Mouse (Mus musculus) left cerebral cortex, adult 2 months (tissue): ENCODE measurements around the gene Grk6. TPM values are rescaled to one million over a fixed set of nuclear protein-coding genes. Genes with fewer than 3 reads are reported as not detected.
A peak's percentile ranks its signal among the peaks of the same experiment; 100 is the strongest.
"Not testable (repeated sequence)": the region's sequence is repeated elsewhere in the genome, so short reads cannot be mapped to it uniquely, and the experiment has no call there.

Experiments used
- DNase-seq, 2 experiments: peaks; one replicate each; pipeline ENCODE4 v3.0.0; 2021 to 2022; ENCODE audit warnings: low spot score in 2 of 2, mixed read lengths in 1 of 2; ENCODE audit errors: extremely low spot score in 1 of 2
- H3K27ac ChIP-seq: fragments of 200-600 bp; 2 replicates; pipeline ENCODE4 v1.8.1; 2022
- H3K4me3 ChIP-seq: fragments of 200-600 bp; 2 replicates; pipeline ENCODE4 v1.8.1; 2022
- CTCF ChIP-seq: fragments of 200-600 bp; IDR thresholded peaks from 2 replicates; pipeline ENCODE4 v1.8.1; 2022; ENCODE audit warnings: antibody characterized with exemption, mild to moderate bottlenecking, moderate library complexity
- intact Hi-C: fragments of 180-260 bp; cut with DNase I; formaldehyde crosslinking; loops from one replicate; pipeline ENCODE4 v1.15.1; 2025
- total RNA-seq, 2 experiments: library from RNA; stranded (reverse); gene quantifications; 2 replicates each; pipeline ENCODE4 v1.2.3; 2021

Grk6 gene
- total RNA-seq, 2 experiments from 2014 or later: 61.2 to 66.2 TPM

GRCm38 (mm10) chr13:55429226-55429888, 15.5 kb upstream of the Grk6 start:
- no peak for TF ChIP-seq CTCF
- H3K4me3 ChIP-seq: no peak overlapping the region
- DNase-seq: no peak
- no peak overlapping the region for H3K27ac ChIP-seq
- intact Hi-C loops: no loop called here

GRCm38 (mm10) chr13:55430566-55430965, 14.3 kb upstream of the Grk6 start:
- intact Hi-C loops: no loop called here

DNA sequence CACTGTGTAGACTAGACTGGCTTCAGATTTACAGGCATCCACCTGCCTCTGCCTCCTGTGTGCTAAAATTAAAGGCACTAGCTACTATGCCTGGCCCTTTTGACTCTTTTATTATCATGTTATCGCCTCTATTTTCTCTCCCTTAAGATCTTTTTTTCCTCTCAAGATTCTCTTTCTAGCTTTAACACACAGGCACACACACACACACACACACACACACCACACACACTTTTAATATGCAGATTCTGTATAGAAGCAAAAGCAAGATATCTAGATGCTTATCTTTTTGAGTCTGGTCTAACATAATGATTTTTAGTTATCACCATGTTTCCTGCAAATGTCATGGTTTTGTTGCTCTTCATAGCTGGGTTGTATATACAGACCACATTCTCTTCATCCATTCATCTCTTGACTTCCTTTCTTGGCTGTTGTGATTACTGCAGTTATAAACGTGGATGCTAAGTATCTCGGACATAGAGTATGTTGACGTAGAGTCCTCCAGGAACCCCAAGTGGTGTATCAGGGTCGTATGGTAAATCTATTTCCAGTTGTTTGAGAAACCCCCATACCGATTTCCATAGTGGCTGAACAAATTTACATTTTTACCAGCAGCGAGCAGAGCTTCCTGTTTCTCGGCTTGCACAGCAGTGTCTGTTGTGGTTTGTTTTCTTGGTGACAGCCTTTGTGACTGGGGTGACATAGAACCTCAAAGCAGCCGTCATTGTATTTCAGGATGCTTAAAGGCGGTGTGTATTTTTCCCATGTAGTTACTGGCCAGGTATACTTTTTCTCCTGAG, 12.8 kb upstream of the Grk6 start:
- no peak overlapping the region for H3K4me3 ChIP-seq
- TF ChIP-seq CTCF: no peak
- DNase-seq: no peak
- no peak overlapping the region for H3K27ac ChIP-seq
- intact Hi-C loops: no loop called here

More at GRCm38 (mm10) chr13:55430566-55430965, 14.3 kb upstream of the Grk6 start:
- no peak for TF ChIP-seq CTCF
- no peak for DNase-seq
- H3K27ac ChIP-seq: no peak overlapping the region
- H3K4me3 ChIP-seq: no peak overlapping the region

- H3K27ac ChIP-seq, intact Hi-C loops: not testable (repeated sequence)
Observed at GRCm38 (mm10) chr13:55437111-55437629, 7.7 kb upstream of the Grk6 start.

GRCm38 (mm10) chr13:55443799-55444285, 1.0 kb upstream of the Grk6 start:
- DNase-seq: no peak
- TF ChIP-seq CTCF: no peak
- intact Hi-C loops: loop anchor here (2.0 kb wide), 1 partner anchor 21 kb away; the partner anchor contains the start of gene Prr7
- H3K27ac ChIP-seq: peak overlapping the region; percentile 96
- peak overlapping the region; percentile 57 for H3K4me3 ChIP-seq

More at GRCm38 (mm10) chr13:55437111-55437629, 7.7 kb upstream of the Grk6 start:
- DNase-seq, H3K4me3 ChIP-seq: not testable (repeated sequence)

GRCm38 (mm10) chr13:55444286-55444936, 461 bp upstream of the Grk6 start:
- Histone ChIP-seq H3K4me3 (peak overlapping the region; percentile 57), H3K27ac (peak overlapping the region; percentile 96)
- intact Hi-C loops: loop anchor here (2.0 kb wide), 1 partner anchor 20 kb away; the partner anchor contains the start of gene Prr7
- DNase-seq: no peak
- no peak for TF ChIP-seq CTCF

DNA sequence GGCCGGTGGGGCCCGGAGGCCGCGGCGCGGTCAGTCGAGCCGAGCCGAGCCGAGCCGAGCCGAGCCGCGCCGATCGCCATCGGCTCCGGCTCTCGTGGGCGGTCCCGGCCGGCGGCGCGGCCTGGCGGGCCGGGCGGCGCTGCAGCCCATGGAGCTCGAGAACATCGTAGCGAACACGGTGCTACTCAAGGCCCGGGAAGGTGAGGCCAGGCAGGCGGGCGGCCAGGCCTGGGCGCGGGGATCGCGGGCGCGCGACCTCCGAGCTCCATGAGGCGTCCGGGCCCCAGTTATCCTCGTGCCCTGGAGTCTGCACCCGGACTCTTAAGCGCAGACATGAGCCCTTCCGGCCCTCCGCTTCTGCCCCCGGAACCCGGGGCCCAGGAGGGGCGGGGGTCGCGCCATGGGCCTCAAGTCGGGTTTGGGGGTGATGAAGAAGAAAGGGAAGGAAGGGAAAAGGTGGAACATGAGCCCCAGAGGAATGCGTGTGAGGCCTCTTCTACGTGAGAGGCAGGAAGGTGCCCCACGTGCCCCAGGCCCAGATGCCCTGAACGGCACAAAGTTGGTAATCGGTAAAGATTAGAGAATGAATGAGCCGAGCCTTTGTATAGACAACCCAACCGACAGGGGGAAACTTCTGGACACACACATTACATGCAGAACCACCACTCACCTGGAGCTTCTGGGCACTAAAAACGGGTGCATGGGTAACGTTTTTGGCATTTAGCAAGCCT, 654 bp downstream of the Grk6 start:
- no peak; the same call in 1 of the 2 replicates for TF ChIP-seq CTCF
- intact Hi-C loops: loop anchor here (2.0 kb wide), 1 partner anchor 19 kb away; the partner anchor contains the start of gene Prr7
- H3K4me3 ChIP-seq: peak overlapping the region; percentile 92
- peak overlapping the region; percentile 88 for H3K27ac ChIP-seq
- DNase-seq: no peak

GRCm38 (mm10) chr13:55446483-55447105, 1.7 kb downstream of the Grk6 start:
- Histone ChIP-seq H3K27ac (no peak overlapping the region), H3K4me3 (peak overlapping the region; percentile 92)
- intact Hi-C loops: no loop called here
- DNase-seq: no peak
- TF ChIP-seq CTCF: no peak

DNA sequence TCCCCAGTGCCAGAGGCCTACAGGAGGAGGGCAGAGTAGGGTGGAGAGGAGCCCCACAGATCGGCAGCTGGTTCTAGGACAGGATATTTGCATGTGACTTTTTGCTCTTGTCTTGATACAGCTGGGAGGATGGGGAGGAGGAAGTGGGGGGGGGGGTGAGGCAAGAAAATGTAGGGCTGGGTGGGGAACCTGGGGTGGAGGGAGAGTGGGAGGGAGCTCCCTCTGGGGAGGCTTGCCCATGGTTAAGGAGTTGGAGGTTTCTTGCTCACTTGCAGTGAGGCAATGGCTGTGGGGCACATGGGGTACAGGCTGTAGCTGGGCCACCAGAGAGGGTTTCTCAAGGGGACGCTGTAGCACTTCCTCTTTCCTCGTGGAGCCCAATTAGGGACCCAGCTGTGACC, 2.7 kb downstream of the Grk6 start:
- DNase-seq: no peak
- intact Hi-C loops: no loop called here
- no peak for TF ChIP-seq CTCF
- Histone ChIP-seq H3K4me3 (no peak overlapping the region), H3K27ac (no peak overlapping the region)

DNA sequence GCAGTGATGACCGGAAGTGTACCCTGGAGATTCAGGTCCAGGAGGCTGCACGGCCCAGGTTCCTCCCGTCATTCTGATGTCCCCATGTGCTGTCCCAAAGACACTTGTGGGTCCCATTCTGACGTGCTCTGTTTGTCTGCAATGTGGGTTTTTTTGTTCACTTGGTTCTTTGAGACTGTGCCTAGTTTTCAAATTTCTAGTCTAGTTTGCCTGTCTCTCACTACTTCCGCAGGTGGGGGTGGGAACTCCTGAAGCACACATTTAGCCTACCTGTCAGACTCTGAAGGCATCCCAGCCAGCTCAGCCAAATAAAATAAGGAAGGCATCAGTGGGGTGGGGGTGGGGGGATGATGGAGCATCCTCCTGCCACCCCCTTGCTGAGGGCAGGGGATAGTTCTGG, 3.3 kb downstream of the Grk6 start:
- no peak for DNase-seq
- intact Hi-C loops: no loop called here
- TF ChIP-seq CTCF: no peak
- Histone ChIP-seq H3K4me3 (no peak overlapping the region), H3K27ac (no peak overlapping the region)

- no peak overlapping the region for H3K27ac ChIP-seq
- H3K4me3 ChIP-seq: no peak overlapping the region
- TF ChIP-seq CTCF: no peak
- intact Hi-C loops: no loop called here
- DNase-seq: no peak
Observed at GRCm38 (mm10) chr13:55449205-55449604, 4.3 kb downstream of the Grk6 start.
